Mouse (Mus musculus): ENCODE measurements at regions not wholly inside any gene's neighbourhood (a gene's known extent, or its start where the extent isn't known, plus 50 kb on each side); places are given as distances from the start of the nearest gene placed in this dataset.
"Not testable (repeated sequence)": the region's sequence is repeated elsewhere in the genome, so short reads cannot be mapped to it uniquely, and the experiment has no call there.

GRCm38 (mm10) chr2:168393341-168393740 is 111.8 kb upstream of the Kcng1 start:
- H3K27ac ChIP-seq (ENCODE audit: insufficient read depth, low read depth): no peak overlapping the region
- TF ChIP-seq CHD2 (IDR thresholded peaks at IDR 0.05; ENCODE audit: low read length): no peak
- dilution Hi-C loops (cut with MboI; ENCODE audit: extremely low pct_ligation_motif_present, extremely low pct_unique_long_range_greater_than_20kb, low sequenced_read_pairs): no loop called here
- DNase-seq (ENCODE audit: extremely low read depth): no peak
- H3K4me1 ChIP-seq (ENCODE audit: control insufficient read depth in 1 of 2, insufficient read depth in 2 of 2): no peaks in the 10 kb centered on the region
- H3K4me3 ChIP-seq (replicated peaks in 1 of 3; ENCODE audit: low read depth in 2 of 3, low read length in 2 of 3, poor library complexity in 1 of 3): no peak overlapping the region
- no peaks in the 10 kb centered on the region for H3K79me2 ChIP-seq (replicated peaks; ENCODE audit: control insufficient read depth, extremely low read depth, insufficient read depth, poor library complexity, severe bottlenecking)
- peaks cover 3% of the 10 kb centered on the region for H3K27me3 ChIP-seq (replicated peaks)
- no peak overlapping the region for H3K4me2 ChIP-seq (ENCODE audit: insufficient read depth, low read depth, poor library complexity, severe bottlenecking)
- no peaks in the 10 kb centered on the region for H3K36me3 ChIP-seq (replicated peaks in 1 of 2; ENCODE audit: control insufficient read depth in 1 of 2, insufficient read depth in 1 of 2, low read length in 1 of 2)
- peaks cover 4% of the 10 kb centered on the region for H3K9me3 ChIP-seq (replicated peaks; ENCODE audit: low read length)
- in situ Hi-C loops (cut with MboI; ENCODE audit: low pct_ligation_motif_present, low pct_unique_long_range_greater_than_20kb, low sequenced_read_pairs): no loop called here
- no peak overlapping the region for H3K9ac ChIP-seq (ENCODE audit: insufficient read depth, low read depth)

GRCm38 (mm10) chr2:168392171-168392570 is 110.6 kb upstream of the Kcng1 start:
- H3K27ac ChIP-seq (ENCODE audit: insufficient read depth, low read depth); H3K4me1 ChIP-seq (ENCODE audit: control insufficient read depth in 1 of 2, insufficient read depth in 2 of 2); H3K4me2 ChIP-seq (ENCODE audit: insufficient read depth, low read depth, poor library complexity, severe bottlenecking); H3K79me2 ChIP-seq (replicated peaks; ENCODE audit: control insufficient read depth, extremely low read depth, insufficient read depth, poor library complexity, severe bottlenecking); DNase-seq (ENCODE audit: extremely low read depth); H3K36me3 ChIP-seq (replicated peaks in 1 of 2; ENCODE audit: control insufficient read depth in 1 of 2, insufficient read depth in 1 of 2, low read length in 1 of 2); H3K4me3 ChIP-seq (replicated peaks in 1 of 3; ENCODE audit: low read depth in 2 of 3, low read length in 2 of 3, poor library complexity in 1 of 3); H3K9ac ChIP-seq (ENCODE audit: insufficient read depth, low read depth); in situ Hi-C loops (cut with MboI; ENCODE audit: low pct_ligation_motif_present, low pct_unique_long_range_greater_than_20kb, low sequenced_read_pairs); H3K9me3 ChIP-seq (replicated peaks; ENCODE audit: low read length); dilution Hi-C loops (cut with MboI; ENCODE audit: extremely low pct_ligation_motif_present, extremely low pct_unique_long_range_greater_than_20kb, low sequenced_read_pairs); H3K27me3 ChIP-seq (replicated peaks): not testable (repeated sequence)
- TF ChIP-seq ZNF384 (IDR thresholded peaks at IDR 0.05; ENCODE audit: low read depth, low read length): peak; percentile 52

- TF ChIP-seq USF1 (IDR thresholded peaks at IDR 0.05; ENCODE audit: low read depth, low read length): no peak
- TF ChIP-seq MYC (IDR thresholded peaks at IDR 0.05; ENCODE audit: low read depth, low read length): no peak
- TF ChIP-seq MXI1 (IDR thresholded peaks at IDR 0.05; ENCODE audit: low read depth, low read length): no peak
- TF ChIP-seq POLR2A (IDR thresholded peaks at IDR 0.05; ENCODE audit: low read depth, low read length): no peak
- TF ChIP-seq ZKSCAN1 (IDR thresholded peaks at IDR 0.05; ENCODE audit: borderline replicate concordance, low read depth, low read length): no peak
- no peak for TF ChIP-seq MAX (IDR thresholded peaks at IDR 0.05; ENCODE audit: low read length)
- TF ChIP-seq CTCF (conservative IDR thresholded peaks at IDR 0.05 in 1 of 2, IDR thresholded peaks at IDR 0.05 in 1 of 2; ENCODE audit: low read depth in 2 of 2, low read length in 2 of 2): no peak
- TF ChIP-seq NRF1 (IDR thresholded peaks at IDR 0.05; ENCODE audit: low read depth, low read length): no peak
- TF ChIP-seq GABPA (IDR thresholded peaks at IDR 0.05; ENCODE audit: insufficient replicate concordance, low read depth, low read length): no peak
- no peak for TF ChIP-seq ZC3H11A (IDR thresholded peaks at IDR 0.05; ENCODE audit: low read depth, low read length)
- TF ChIP-seq SIN3A (IDR thresholded peaks at IDR 0.05; ENCODE audit: low read length): no peak
- no peak for TF ChIP-seq JUN (IDR thresholded peaks at IDR 0.05; ENCODE audit: insufficient read depth, low read depth, low read length)
- TF ChIP-seq IRF4 (IDR thresholded peaks at IDR 0.05; ENCODE audit: low read depth, low read length): no peak
- no peak for TF ChIP-seq MEF2A (IDR thresholded peaks at IDR 0.05; ENCODE audit: borderline replicate concordance, low read depth, low read length)
- no peak for TF ChIP-seq MAFK (IDR thresholded peaks at IDR 0.05; ENCODE audit: insufficient replicate concordance, low read length)
- no peak for TF ChIP-seq KAT2A (IDR thresholded peaks at IDR 0.05; ENCODE audit: insufficient replicate concordance, low read length)
- no peak for TF ChIP-seq JUND (conservative IDR thresholded peaks at IDR 0.05; ENCODE audit: low read depth, low read length)
- TF ChIP-seq RAD21 (IDR thresholded peaks at IDR 0.05; ENCODE audit: low read depth, low read length): no peak
- no peak for TF ChIP-seq UBTF (IDR thresholded peaks at IDR 0.05; ENCODE audit: low read depth, low read length)
- H3K9me3 ChIP-seq (replicated peaks; ENCODE audit: low read length): peaks cover 30% of the 10 kb centered on the region
- no peaks in the 10 kb centered on the region for H3K79me2 ChIP-seq (replicated peaks; ENCODE audit: control insufficient read depth, extremely low read depth, insufficient read depth, poor library complexity, severe bottlenecking)
- dilution Hi-C loops (cut with MboI; ENCODE audit: extremely low pct_ligation_motif_present, extremely low pct_unique_long_range_greater_than_20kb, low sequenced_read_pairs) (no loop called here), in situ Hi-C loops (cut with MboI; ENCODE audit: low pct_ligation_motif_present, low pct_unique_long_range_greater_than_20kb, low sequenced_read_pairs) (no loop called here)
- no peak overlapping the region for H3K4me3 ChIP-seq (replicated peaks in 1 of 3; ENCODE audit: low read depth in 2 of 3, low read length in 2 of 3, poor library complexity in 1 of 3)
- H3K4me1 ChIP-seq (ENCODE audit: control insufficient read depth in 1 of 2, insufficient read depth in 2 of 2): no peaks in the 10 kb centered on the region
- no peak overlapping the region for H3K4me2 ChIP-seq (ENCODE audit: insufficient read depth, low read depth, poor library complexity, severe bottlenecking)
- no peak for DNase-seq (ENCODE audit: extremely low read depth)
- H3K9ac ChIP-seq (ENCODE audit: insufficient read depth, low read depth): no peak overlapping the region
- H3K36me3 ChIP-seq (replicated peaks in 1 of 2; ENCODE audit: control insufficient read depth in 1 of 2, insufficient read depth in 1 of 2, low read length in 1 of 2): no peaks in the 10 kb centered on the region
- no peak overlapping the region for H3K27ac ChIP-seq (ENCODE audit: insufficient read depth, low read depth)
- peaks cover 59% of the 10 kb centered on the region for H3K27me3 ChIP-seq (replicated peaks)
Observed at GRCm38 (mm10) chr2:168380606-168381005, 99.1 kb upstream of the Kcng1 start.

All from CH12.LX (cell line).